Mouse (Mus musculus) stomach, postnatal 0 days (tissue): ENCODE results near the gene Gm10337.

ENCODE experiments used
- CTCF ChIP-seq: IDR thresholded peaks from 2 replicates; pipeline ENCODE4 v1.5.1; 2016; ENCODE audit warnings: antibody characterized with exemption, low read depth, mild to moderate bottlenecking, moderate library complexity
- EP300 ChIP-seq: optimal IDR thresholded peaks from 2 replicates; pipeline ENCODE3; 2016; ENCODE audit warnings: antibody characterized with exemption

GRCm38 (mm10) chr15:102498322-102498721 is 5.2 kb upstream of the Gm10337 start:
- TF ChIP-seq EP300 (no peak), CTCF (no peak)
